Mouse (Mus musculus) ES-Bruce4 (cell line): ENCODE measurements around the gene Fam241b. TPM values are rescaled to one million over a fixed set of nuclear protein-coding genes. Genes with fewer than 3 reads are reported as not detected.

ENCODE experiments used
- H3K27ac ChIP-seq: 2 replicates; pipeline ENCODE4 v1.5.1; 2012; ENCODE audit warnings: low read length, inconsistent platforms; ENCODE audit not compliant: insufficient read depth
- H3K27me3 ChIP-seq: 2 replicates; pipeline ENCODE4 v1.6.1; 2012; ENCODE audit warnings: mild to moderate bottlenecking, low read length, inconsistent platforms; ENCODE audit not compliant: control insufficient read depth, poor library complexity, insufficient read depth, severe bottlenecking
- H3K36me3 ChIP-seq: 2 replicates; pipeline ENCODE4 v1.6.1; 2012; ENCODE audit warnings: inconsistent platforms, mild to moderate bottlenecking, low read length, moderate library complexity; ENCODE audit not compliant: control insufficient read depth, poor library complexity, insufficient read depth, severe bottlenecking
- H3K4me1 ChIP-seq: one replicate; pipeline ENCODE4 v1.8.1; 2011; ENCODE audit warnings: low read length; ENCODE audit not compliant: control insufficient read depth, insufficient read depth
- H3K4me3 ChIP-seq: 2 replicates; pipeline ENCODE4 v1.5.1; 2011; ENCODE audit warnings: low read depth, mild to moderate bottlenecking, low read length
- H3K9ac ChIP-seq: 2 replicates; pipeline ENCODE4 v1.6.1; 2012; ENCODE audit warnings: low read depth, mild to moderate bottlenecking, inconsistent platforms; ENCODE audit not compliant: poor library complexity, severe bottlenecking
- H3K9me3 ChIP-seq: replicated peaks from 2 replicates; pipeline ENCODE4 v1.6.1; 2012; ENCODE audit warnings: mild to moderate bottlenecking, low read length, inconsistent platforms; ENCODE audit not compliant: control insufficient read depth, poor library complexity, insufficient read depth, severe bottlenecking
- CTCF ChIP-seq: IDR thresholded peaks from one replicate; pipeline ENCODE4 v1.8.1; 2011; ENCODE audit warnings: low read depth, low read length
- EP300 ChIP-seq: IDR thresholded peaks from 2 replicates; pipeline ENCODE4 v1.6.1; 2011; ENCODE audit warnings: low read depth, low read length; ENCODE audit not compliant: insufficient read depth
- POLR2A ChIP-seq: IDR thresholded peaks from one replicate; pipeline ENCODE4 v1.8.1; 2011; ENCODE audit warnings: low read length; ENCODE audit not compliant: insufficient read depth
- polyA plus RNA-seq: library from polyadenylated mRNA; stranded (reverse); fragments of >200 nt; gene quantifications from 2 replicates; pipeline ENCODE4 v1.2.4, GENCODE M21; 2011; ENCODE audit warnings: low read depth; ENCODE audit not compliant: missing spikeins, insufficient read depth, insufficient read length

Fam241b gene
- polyA plus RNA-seq, 1 experiment: 25.7 TPM

GRCm38 (mm10) chr10:62069946-62070345 lies 73.8 kb downstream of the Fam241b start:
- H3K36me3 ChIP-seq: no peaks in the 10 kb centered on the region
- TF ChIP-seq EP300: no peak
- no peak for TF ChIP-seq POLR2A
- no peak for TF ChIP-seq CTCF
- H3K9ac ChIP-seq: no peak overlapping the region
- H3K4me1 ChIP-seq: no peaks in the 10 kb centered on the region
- H3K4me3 ChIP-seq: no peak overlapping the region
- H3K9me3 ChIP-seq: no peaks in the 10 kb centered on the region
- H3K27me3 ChIP-seq: no peaks in the 10 kb centered on the region
- H3K27ac ChIP-seq: no peak overlapping the region

- TF ChIP-seq POLR2A (no peak), EP300 (no peak), CTCF (no peak)
- H3K4me1 ChIP-seq: no peaks in the 10 kb centered on the region
These were observed 74.3 kb downstream of the Fam241b start for GRCm38 (mm10) chr10:62069398-62069797.

GRCm38 (mm10) chr10:62068532-62068931 lies 75.2 kb downstream of the Fam241b start:
- Histone ChIP-seq H3K4me1 (no peaks in the 10 kb centered on the region), H3K36me3 (no peaks in the 10 kb centered on the region), H3K4me3 (no peak overlapping the region), H3K27me3 (no peaks in the 10 kb centered on the region), H3K9me3 (no peaks in the 10 kb centered on the region), H3K27ac (no peak overlapping the region), H3K9ac (no peak overlapping the region)
- TF ChIP-seq POLR2A (no peak), CTCF (no peak), EP300 (no peak)

More at GRCm38 (mm10) chr10:62069398-62069797, 74.3 kb downstream of the Fam241b start:
- Histone ChIP-seq H3K9ac (no peak overlapping the region), H3K27ac (no peak overlapping the region), H3K4me3 (no peak overlapping the region), H3K27me3 (no peaks in the 10 kb centered on the region), H3K36me3 (no peaks in the 10 kb centered on the region), H3K9me3 (no peaks in the 10 kb centered on the region)

- no peak overlapping the region for H3K27ac ChIP-seq
- H3K4me3 ChIP-seq: no peak overlapping the region
- no peaks in the 10 kb centered on the region for H3K27me3 ChIP-seq
- H3K4me1 ChIP-seq: no peaks in the 10 kb centered on the region
- H3K36me3 ChIP-seq: no peaks in the 10 kb centered on the region
- H3K9ac ChIP-seq: no peak overlapping the region
- H3K9me3 ChIP-seq: no peaks in the 10 kb centered on the region
- TF ChIP-seq EP300: no peak
- no peak for TF ChIP-seq CTCF
- no peak for TF ChIP-seq POLR2A
These were observed 77.5 kb downstream of the Fam241b start for GRCm38 (mm10) chr10:62066213-62066612.

- H3K9ac ChIP-seq: no peak overlapping the region
- no peaks in the 10 kb centered on the region for H3K9me3 ChIP-seq
- no peaks in the 10 kb centered on the region for H3K4me1 ChIP-seq
- TF ChIP-seq EP300 (no peak), CTCF (peak; percentile 69)
- no peaks in the 10 kb centered on the region for H3K27me3 ChIP-seq
- no peaks in the 10 kb centered on the region for H3K36me3 ChIP-seq
- H3K27ac ChIP-seq: no peak overlapping the region
- no peak overlapping the region for H3K4me3 ChIP-seq
These were observed 80.9 kb downstream of the Fam241b start for GRCm38 (mm10) chr10:62062786-62063185.

- no peak overlapping the region for H3K9ac ChIP-seq
- no peaks in the 10 kb centered on the region for H3K27me3 ChIP-seq
- TF ChIP-seq EP300 (peak; percentile 88), CTCF (no peak)
- no peaks in the 10 kb centered on the region for H3K4me1 ChIP-seq
- no peaks in the 10 kb centered on the region for H3K9me3 ChIP-seq
- H3K27ac ChIP-seq: no peak overlapping the region
- no peaks in the 10 kb centered on the region for H3K36me3 ChIP-seq
- no peak overlapping the region for H3K4me3 ChIP-seq
These were observed 82.6 kb downstream of the Fam241b start for GRCm38 (mm10) chr10:62060969-62061678.
